Mouse (Mus musculus) layer of hippocampus, adult 2 months (tissue): ENCODE data around the gene Rapgef2. TPM values are rescaled to one million over a fixed set of nuclear protein-coding genes. Genes with fewer than 3 reads are reported as not detected.

Experiments
- DNase-seq, 2 experiments: peaks; one replicate each; pipeline ENCODE4 v3.0.0; 2022; ENCODE audit warnings: low spot score in 2 of 2
- H3K27ac ChIP-seq: fragments of 200-600 bp; 2 replicates; pipeline ENCODE4 v1.8.1; 2022
- H3K4me3 ChIP-seq: fragments of 200-600 bp; 2 replicates; pipeline ENCODE4 v1.8.1; 2022; ENCODE audit warnings: mild to moderate bottlenecking
- CTCF ChIP-seq: fragments of 200-600 bp; conservative IDR thresholded peaks from 2 replicates; pipeline ENCODE4 v1.8.1; 2022; ENCODE audit warnings: antibody characterized with exemption, mild to moderate bottlenecking, moderate library complexity
- total RNA-seq, 2 experiments: library from RNA; stranded (reverse); gene quantifications; 2 replicates each; pipeline ENCODE4 v1.2.3; 2021

Gene Rapgef2
- total RNA-seq, 2 experiments from 2014 or later: 169 to 173 TPM

DNA sequence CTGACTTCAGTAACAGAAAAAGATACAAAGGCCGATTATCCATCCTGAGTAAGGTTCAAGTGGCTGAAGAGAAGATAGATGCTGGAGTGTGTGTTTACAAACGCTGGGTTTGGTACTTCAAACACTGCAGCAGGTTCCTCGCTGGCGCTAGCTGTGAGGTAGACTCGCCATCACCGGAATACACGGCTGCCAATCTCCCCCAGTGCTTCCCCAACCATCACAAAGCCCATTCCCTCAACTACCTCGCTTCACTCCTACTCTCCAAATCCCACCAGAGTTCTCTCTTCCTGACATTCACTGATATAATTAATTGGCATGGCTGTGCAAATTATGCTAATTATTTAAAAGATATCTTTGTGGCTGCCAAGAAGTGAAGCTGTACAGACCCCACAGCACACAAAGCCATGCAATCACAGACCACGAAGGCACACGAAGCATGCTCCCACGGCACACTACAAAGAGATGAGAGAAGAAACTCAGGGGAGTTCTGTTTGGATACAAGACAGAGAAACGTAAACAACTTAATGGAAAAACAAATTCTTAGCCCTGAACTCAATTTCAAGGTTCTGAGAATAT is 15.2 kb downstream of the Rapgef2 start:
- TF ChIP-seq CTCF: no peak
- H3K4me3 ChIP-seq: no peak overlapping the region
- no peak for DNase-seq
- peak overlapping the region; percentile 6; the same call in 1 of the 2 replicates for H3K27ac ChIP-seq

DNA sequence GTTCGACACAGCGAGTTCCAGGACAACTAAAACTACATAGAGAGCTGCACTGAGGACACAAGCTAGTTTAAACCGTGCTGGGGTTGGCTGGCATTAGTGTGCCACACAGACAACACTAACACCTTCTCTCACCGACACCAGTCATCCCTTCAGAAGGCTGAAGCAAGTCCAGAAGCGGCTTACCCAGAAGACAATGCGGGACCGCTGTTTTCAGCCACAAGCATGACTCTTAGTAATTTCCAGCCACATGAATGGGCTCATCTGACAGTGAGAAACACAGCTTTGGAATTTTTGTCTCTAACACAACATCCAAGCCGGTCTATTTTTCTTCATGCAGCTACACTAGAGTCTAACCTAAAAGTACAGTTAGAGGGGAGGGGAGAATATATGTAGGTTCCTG is 16.4 kb downstream of the Rapgef2 start:
- H3K4me3 ChIP-seq: no peak overlapping the region
- TF ChIP-seq CTCF: no peak
- H3K27ac ChIP-seq: no peak overlapping the region
- DNase-seq: no peak

- no peak overlapping the region for H3K27ac ChIP-seq
- TF ChIP-seq CTCF: no peak
These were observed 19.3 kb downstream of the Rapgef2 start for GRCm38 (mm10) chr3:79266976-79267375.

GRCm38 (mm10) chr3:79261816-79262316 is 24.5 kb downstream of the Rapgef2 start:
- no peak overlapping the region for H3K27ac ChIP-seq
- no peak overlapping the region for H3K4me3 ChIP-seq
- DNase-seq: no peak
- no peak for TF ChIP-seq CTCF

More at GRCm38 (mm10) chr3:79266976-79267375, 19.3 kb downstream of the Rapgef2 start:
- DNase-seq: no peak
- no peak overlapping the region for H3K4me3 ChIP-seq

DNA sequence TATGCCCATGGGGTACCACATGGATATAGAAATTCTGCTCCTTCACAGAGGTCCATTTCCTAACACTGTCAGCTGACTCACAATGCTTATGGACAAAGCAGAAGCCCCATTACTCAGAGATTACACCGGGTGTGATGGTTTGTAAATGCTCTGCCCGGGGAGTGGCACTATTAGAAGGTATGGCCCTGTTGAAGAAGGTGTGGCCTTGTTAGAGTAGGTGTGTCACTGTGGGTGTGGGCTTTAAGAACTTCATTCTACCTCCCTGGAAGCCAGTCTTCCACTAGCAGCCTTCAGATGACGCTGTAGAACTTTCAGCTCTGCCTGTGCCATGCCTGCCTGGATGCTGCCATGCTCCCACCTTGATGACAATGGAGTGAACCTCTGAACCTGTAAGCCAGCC is 32.3 kb downstream of the Rapgef2 start:
- no peak overlapping the region for H3K4me3 ChIP-seq
- DNase-seq: no peak
- peak overlapping the region; percentile 40; the same call in 1 of the 2 replicates for H3K27ac ChIP-seq
- no peak for TF ChIP-seq CTCF

GRCm38 (mm10) chr3:79253416-79253815 is 32.9 kb downstream of the Rapgef2 start:
- no peak for DNase-seq
- no peak overlapping the region for H3K4me3 ChIP-seq
- H3K27ac ChIP-seq: peak overlapping the region; percentile 40; the same call in 1 of the 2 replicates
- no peak for TF ChIP-seq CTCF

- Histone ChIP-seq H3K27ac (peak overlapping the region; percentile 40; the same call in 1 of the 2 replicates), H3K4me3 (no peak overlapping the region)
- TF ChIP-seq CTCF: no peak
- DNase-seq: no peak
These were observed 33.4 kb downstream of the Rapgef2 start for GRCm38 (mm10) chr3:79252921-79253394.

DNA sequence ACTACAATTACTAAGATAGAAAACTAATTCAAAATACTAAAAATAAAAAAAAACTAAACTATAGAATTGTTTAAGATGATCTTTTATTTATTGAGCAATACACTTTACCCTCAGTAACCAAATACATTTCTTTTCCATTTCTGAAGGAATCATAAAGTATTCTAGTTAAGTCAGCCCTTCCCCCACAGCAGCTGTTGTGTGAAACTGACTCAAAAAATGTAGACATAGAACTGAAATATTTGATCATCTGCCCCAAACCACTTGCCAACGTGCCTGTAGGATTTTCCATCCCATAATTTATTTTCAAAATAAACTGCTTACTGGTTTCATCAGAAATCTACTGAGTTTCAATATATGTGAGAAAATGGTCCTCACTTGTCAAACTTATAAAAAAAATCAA is 36.4 kb downstream of the Rapgef2 start:
- no peak for TF ChIP-seq CTCF
- H3K27ac ChIP-seq: peak overlapping the region; percentile 61
- DNase-seq: peak; percentile 62 to 73
- no peak overlapping the region for H3K4me3 ChIP-seq

GRCm38 (mm10) chr3:79248659-79249235 is 37.6 kb downstream of the Rapgef2 start:
- no peak for DNase-seq
- Histone ChIP-seq H3K4me3 (no peak overlapping the region), H3K27ac (peak overlapping the region; percentile 61)
- no peak for TF ChIP-seq CTCF

- H3K4me3 ChIP-seq: no peak overlapping the region
- peak overlapping the region; percentile 61; the same call in 1 of the 2 replicates for H3K27ac ChIP-seq
- no peak for DNase-seq
- no peak for TF ChIP-seq CTCF
These were observed 38.1 kb downstream of the Rapgef2 start for GRCm38 (mm10) chr3:79248208-79248607.

DNA sequence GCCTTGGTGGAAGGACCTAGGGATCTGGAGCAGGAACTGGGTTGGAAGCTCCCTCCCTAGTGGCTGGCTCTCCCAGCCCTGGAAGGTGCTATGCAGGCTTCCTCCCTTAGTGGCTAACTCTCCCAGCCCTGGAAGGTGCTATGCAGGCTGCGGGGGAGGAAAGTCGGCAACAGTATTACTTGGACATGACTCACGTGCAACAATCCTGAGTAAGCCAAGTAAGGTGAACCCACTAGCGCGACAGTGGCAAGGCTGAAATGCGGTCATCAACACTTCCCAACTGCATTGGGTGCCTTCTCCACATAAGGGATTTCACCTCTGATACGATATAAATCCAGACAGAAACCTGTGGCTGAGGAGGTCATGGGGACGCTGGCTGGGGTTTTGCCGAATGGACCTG is 42.0 kb downstream of the Rapgef2 start:
- no peak for TF ChIP-seq CTCF
- Histone ChIP-seq H3K27ac (no peak overlapping the region), H3K4me3 (no peak overlapping the region)
- DNase-seq: no peak

DNA sequence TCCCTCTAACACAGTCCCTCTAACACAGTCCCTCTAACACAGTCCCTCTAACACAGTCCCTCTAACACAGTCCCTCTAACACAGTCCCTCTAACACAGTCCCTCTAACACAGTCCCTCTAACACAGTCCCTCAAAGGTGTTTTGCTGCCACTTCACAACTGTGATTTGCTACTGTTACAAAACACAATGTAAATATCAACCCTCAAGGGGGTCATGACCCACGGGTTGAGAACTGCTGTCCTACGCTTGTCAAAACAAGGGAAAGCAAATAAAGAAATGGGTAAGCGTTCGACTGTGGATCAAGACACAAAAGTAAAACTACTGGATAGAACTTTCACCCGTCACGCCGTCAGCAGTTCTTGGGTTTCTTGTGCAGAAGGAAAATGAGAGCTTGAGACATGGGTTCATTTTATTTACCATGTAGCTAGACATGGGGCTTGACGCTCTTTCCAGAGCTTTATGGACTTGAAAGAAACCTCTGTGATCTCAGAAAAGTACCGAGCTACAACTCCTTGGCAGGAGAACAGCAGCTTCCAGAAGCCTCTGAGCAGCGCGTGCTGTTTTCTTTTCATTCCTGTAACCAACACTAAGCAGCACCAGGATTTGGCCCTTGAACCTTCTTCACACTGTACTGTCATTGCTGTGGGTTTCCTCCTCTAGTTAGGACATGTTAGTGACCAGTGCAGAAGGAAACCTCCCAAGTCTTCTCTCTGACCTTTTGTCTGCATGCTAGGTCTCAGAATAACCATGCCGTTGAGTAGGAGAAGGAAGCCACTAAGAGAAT is 43.2 kb downstream of the Rapgef2 start:
- no peak for TF ChIP-seq CTCF
- Histone ChIP-seq H3K27ac (peak overlapping the region; percentile 53), H3K4me3 (no peak overlapping the region)
- DNase-seq: no peak

GRCm38 (mm10) chr3:79242298-79242697 is 44.0 kb downstream of the Rapgef2 start:
- Histone ChIP-seq H3K27ac (no peak overlapping the region), H3K4me3 (no peak overlapping the region)
- TF ChIP-seq CTCF: no peak
- no peak for DNase-seq
